Mouse (Mus musculus) embryonic stem cell, embryonic (primary cell): ENCODE results near the gene Senp6.
"Not testable (repeated sequence)": the region's sequence is repeated elsewhere in the genome, so short reads cannot be mapped to it uniquely, and the experiment has no call there.

Source experiments
- CTCF ChIA-PET, 4 experiments: fragments of 300-600 bp in 2 of 4; fragments of 350-600 bp in 2 of 4; sonication (Branson Sonifier 250); formaldehyde crosslinking; loops; one replicate each; lab custom pipeline; 2022; ENCODE audit warnings: inconsistent platforms in 2 of 4; lab: Charles Lee
- POLR2A ChIA-PET, 4 experiments: fragments of 300-600 bp in 2 of 4; fragments of 350-600 bp in 2 of 4; sonication (Branson Sonifier 250); formaldehyde crosslinking; loops; one replicate each; lab custom pipeline; 2022; ENCODE audit warnings: antibody characterized with exemption in 4 of 4, inconsistent platforms in 1 of 4; lab: Charles Lee

Senp6 gene

GRCm38 (mm10) chr9:80066367-80067220 lies at the start of gene Senp6:
Senp6 (plus strand) TSS chr9:80066903.
- ChIA-PET CTCF (interaction anchor here in 1 of 4 experiments (0.7 kb wide), 1 partner anchor 89 kb away, joined by 5 read pairs; no protein-coding TSS in a partner anchor), POLR2A (interaction anchor here in 2 of 4 experiments (0.5 to 2.9 kb wide), 6 partner anchors 11 to 274 kb away, joined by 3 to 31 read pairs (median 6); no protein-coding TSS in a partner anchor)

DNA sequence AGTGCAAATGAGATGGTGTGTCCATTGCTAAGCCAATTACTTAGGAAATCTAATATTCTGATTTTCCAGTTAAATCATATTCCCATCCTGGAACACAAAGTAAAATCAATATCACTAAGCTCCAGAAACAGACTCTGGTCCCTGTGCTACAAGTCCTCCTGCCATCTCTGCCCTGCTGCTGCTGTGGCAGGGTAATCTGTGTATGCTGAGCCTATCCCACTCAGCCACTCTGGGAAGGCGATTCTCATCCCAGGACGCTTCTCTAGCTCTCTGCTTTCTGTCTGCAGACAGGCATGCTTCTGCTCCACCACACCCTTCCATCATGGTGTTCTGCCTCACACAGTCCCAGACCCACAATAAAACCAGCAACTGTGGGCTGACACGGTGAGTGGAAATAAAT lies 46.3 kb upstream of the Senp6 start:
- POLR2A ChIA-PET = no interaction called here

GRCm38 (mm10) chr9:80021648-80022047 lies 45.1 kb upstream of the Senp6 start:
- CTCF ChIA-PET = interaction anchor here in 1 of 4 experiments (1.1 kb wide), 1 partner anchor 19 kb away, joined by 3 read pairs; no protein-coding TSS in a partner anchor

More for the DNA sequence above, 46.3 kb upstream of the Senp6 start:
- CTCF ChIA-PET = interaction anchor here in 2 of 4 experiments (0.6 to 0.7 kb wide), 3 partner anchors 18 to 147 kb away, joined by 3 to 4 read pairs (median 3); no protein-coding TSS in a partner anchor

DNA sequence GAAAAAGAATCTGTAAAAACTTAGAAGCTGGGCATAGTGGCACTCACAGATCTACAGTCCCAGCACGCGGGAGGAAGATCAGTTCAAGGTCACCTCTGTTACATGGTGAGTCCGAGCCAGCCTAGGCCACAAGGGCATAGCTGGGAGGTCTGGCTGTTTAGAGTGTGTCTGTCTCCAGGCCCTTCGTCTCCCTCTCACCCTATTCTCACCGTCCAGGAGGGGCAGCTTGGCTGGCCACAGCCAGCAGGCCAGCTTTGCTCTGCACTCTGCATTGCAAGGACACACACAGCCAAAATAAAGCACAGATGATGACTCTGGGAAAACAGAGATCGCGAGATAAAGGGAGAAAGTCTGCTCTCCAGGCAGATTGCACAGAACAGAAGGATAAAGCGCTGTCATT lies 43.9 kb upstream of the Senp6 start:
- CTCF ChIA-PET = no interaction called here
- POLR2A ChIA-PET = interaction anchor here in 1 of 4 experiments (0.5 kb wide), 1 partner anchor 43 kb away, joined by 3 read pairs; no protein-coding TSS in a partner anchor

More at GRCm38 (mm10) chr9:80021648-80022047, 45.1 kb upstream of the Senp6 start:
- POLR2A ChIA-PET = no interaction called here

- POLR2A ChIA-PET = not testable (repeated sequence)
- CTCF ChIA-PET = interaction anchor here in 1 of 4 experiments (0.7 kb wide), 1 partner anchor 1172 kb away, joined by 10 read pairs; no protein-coding TSS in a partner anchor
These were observed 41.4 kb upstream of the Senp6 start for GRCm38 (mm10) chr9:80025347-80025746.

DNA sequence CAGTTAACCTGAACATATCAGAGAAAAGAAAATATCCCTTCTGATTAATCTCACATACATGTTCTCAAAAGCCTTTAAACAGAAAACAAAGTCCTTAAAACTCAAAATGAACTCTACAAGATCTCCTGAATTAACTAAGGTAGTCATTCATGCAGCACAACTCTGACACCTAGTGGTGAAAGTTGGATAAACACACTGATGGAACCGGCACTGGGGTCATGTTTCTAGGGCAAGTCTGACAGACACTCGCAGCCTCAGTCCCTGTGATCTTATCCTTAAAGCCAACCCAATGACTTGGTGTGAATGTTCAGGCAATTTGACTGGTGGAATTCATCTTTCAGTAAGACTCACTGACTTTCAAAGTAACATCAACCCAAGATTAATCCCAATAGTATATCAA lies 40.7 kb upstream of the Senp6 start:
- ChIA-PET CTCF (interaction anchor here in 1 of 4 experiments (0.7 kb wide), 1 partner anchor 1172 kb away, joined by 10 read pairs; no protein-coding TSS in a partner anchor), POLR2A (no interaction called here)

GRCm38 (mm10) chr9:80026581-80027021 lies 40.1 kb upstream of the Senp6 start:
- ChIA-PET CTCF (no interaction called here), POLR2A (no interaction called here)

- ChIA-PET POLR2A (interaction anchor here in 2 of 4 experiments (0.6 to 1.9 kb wide), 6 partner anchors 30 to 278 kb away, joined by 3 to 6 read pairs (median 4); partner anchors contain the start of genes Cox7a2 (in 1 of the 2) and Senp6 (in 1 of the 2)), CTCF (no interaction called here)
These were observed 29.3 kb upstream of the Senp6 start for GRCm38 (mm10) chr9:80037262-80037996.

DNA sequence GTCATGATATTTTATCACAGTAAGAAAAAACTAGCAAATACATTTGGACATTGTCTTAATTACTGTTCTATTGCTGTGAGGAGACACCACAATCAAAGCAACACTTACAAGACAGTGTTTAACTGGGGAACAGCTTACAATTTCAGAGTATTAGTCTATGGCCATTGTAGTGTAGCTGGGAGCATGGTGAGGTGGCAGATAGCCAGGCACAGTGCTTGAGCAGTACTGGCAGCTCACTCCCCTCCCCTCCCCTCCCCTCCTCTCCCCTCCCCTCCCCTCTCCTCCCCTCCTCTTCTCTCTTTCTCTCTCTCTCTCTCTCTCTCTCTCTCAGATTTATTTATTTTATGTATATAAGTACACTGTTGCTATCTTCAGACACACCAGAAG lies 28.7 kb upstream of the Senp6 start:
- ChIA-PET CTCF (no interaction called here), POLR2A (interaction anchor here in 1 of 4 experiments (0.6 to 1.9 kb wide), 3 partner anchors 40 to 72 kb away, joined by 3 to 5 read pairs (median 4); no protein-coding TSS in a partner anchor)

DNA sequence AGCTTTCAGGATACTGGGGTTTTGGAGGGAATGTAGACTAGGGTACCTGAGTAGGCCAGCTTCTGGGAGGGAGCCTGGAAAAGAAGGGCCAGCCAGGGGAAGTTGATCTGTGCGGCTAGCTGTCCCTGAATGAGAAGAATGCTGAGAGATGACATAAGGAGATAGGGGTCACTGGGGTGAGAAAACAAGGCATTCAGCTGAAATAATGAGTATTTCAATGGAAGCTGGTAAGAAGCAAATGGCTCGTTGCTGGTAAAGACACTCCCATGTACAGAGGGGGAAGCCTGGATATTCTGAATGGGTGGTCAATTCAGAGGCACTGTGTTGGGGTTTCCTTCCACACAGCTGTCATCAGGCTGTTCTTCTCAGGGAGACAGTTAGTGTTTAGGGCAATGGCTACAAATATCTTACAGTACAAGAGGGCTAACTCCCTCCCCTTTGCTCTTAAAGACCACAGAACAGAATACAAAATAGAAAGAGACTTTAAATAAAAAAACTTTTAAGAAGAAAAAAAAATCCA lies 27.3 kb upstream of the Senp6 start:
- POLR2A ChIA-PET = no interaction called here
- CTCF ChIA-PET = no interaction called here

- CTCF ChIA-PET = interaction anchor here in 1 of 4 experiments (0.5 kb wide), 1 partner anchor 16 kb away, joined by 3 read pairs; no protein-coding TSS in a partner anchor
- POLR2A ChIA-PET = interaction anchor here in 1 of 4 experiments (0.7 to 1.1 kb wide), 2 partner anchors 39 to 1579 kb away, joined by 4 to 5 read pairs; no protein-coding TSS in a partner anchor
These were observed 22.4 kb upstream of the Senp6 start for GRCm38 (mm10) chr9:80044301-80044700.

GRCm38 (mm10) chr9:80049271-80049670 lies 17.4 kb upstream of the Senp6 start:
- CTCF ChIA-PET, POLR2A ChIA-PET: not testable (repeated sequence)

DNA sequence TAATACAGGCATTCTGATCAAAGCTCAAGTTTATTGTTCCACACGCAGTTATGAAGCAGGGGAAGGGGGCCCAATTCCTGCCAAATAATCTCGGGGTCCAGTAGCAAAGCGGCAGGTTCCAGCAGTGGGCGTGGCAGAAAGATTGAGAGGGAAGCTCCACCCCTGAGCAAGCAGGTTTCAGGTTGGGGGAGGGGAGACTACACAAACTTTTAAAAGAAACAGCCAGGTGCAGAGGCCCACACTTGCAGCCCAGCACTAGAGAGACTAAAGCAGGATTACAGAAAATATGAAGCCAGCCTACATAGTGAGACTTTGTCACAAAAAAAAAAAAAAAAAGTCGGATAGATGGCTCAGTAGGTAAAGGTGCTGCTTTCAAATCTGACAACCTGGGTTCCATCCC lies 13.8 kb upstream of the Senp6 start:
- POLR2A ChIA-PET = interaction anchor here in 2 of 4 experiments (0.7 kb wide), 2 partner anchors 14 to 856 kb away, joined by 3 to 5 read pairs; partner anchors contain the start of gene Senp6 (in 1 of the 2)
- CTCF ChIA-PET = no interaction called here

DNA sequence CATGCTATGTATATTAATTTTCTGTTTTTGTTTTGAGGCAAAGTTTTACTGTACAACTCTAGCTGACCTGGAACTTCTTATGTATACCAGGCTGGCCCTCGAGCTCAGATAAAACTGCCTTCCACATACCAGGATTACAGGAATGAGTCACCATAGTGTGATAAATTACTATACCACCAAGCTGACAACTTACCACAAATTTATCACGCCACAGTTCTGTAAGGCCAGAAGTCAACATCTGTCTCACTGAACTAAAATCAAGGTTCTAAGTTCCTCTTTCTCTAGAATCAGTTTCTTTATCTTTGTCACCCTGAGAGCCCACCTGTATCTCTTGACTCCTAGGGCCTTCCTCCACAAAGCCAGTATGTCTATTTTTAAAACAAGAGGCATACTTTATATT lies 9.0 kb upstream of the Senp6 start:
- CTCF ChIA-PET = interaction anchor here in 3 of 4 experiments (0.6 to 0.7 kb wide), 3 partner anchors 168 to 1514 kb away, joined by 3 to 5 read pairs (median 3); no protein-coding TSS in a partner anchor

DNA sequence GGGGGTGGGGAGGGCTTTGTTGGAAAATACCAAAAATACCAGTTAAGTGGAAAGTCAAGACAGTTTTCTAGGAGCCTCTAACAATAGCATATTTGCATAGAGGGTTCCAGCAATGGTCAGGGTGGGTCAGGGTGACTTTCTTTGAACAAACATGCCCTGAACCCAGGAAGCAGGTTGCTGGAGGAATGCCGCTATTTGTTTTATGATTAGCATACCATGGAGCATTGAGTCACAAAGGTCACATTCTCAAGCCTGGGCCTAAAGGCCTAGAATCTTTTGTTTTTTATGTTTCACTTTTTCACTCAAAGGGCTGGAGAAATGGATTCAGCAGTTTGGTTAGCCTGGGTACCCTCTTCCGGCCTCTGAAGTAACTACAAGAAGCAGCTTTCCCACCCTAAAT lies 1.2 kb upstream of the Senp6 start:
- CTCF ChIA-PET = interaction anchor here in 1 of 4 experiments (0.7 kb wide), 1 partner anchor 88 kb away, joined by 5 read pairs; no protein-coding TSS in a partner anchor
- POLR2A ChIA-PET = interaction anchor here in 1 of 4 experiments (0.7 to 1.3 kb wide), 3 partner anchors 35 to 201 kb away, joined by 3 to 6 read pairs (median 3); no protein-coding TSS in a partner anchor

More for the DNA sequence above, 9.0 kb upstream of the Senp6 start:
- POLR2A ChIA-PET = interaction anchor here in 2 of 4 experiments (0.5 to 1.1 kb wide), 2 partner anchors 10 to 1699 kb away, joined by 3 read pairs; no protein-coding TSS in a partner anchor

GRCm38 (mm10) chr9:80067221-80068027 lies 721 bp downstream of the Senp6 start:
- ChIA-PET POLR2A (interaction anchor here in 3 of 4 experiments (0.5 to 2.9 kb wide), 11 partner anchors 10 to 308 kb away, joined by 3 to 31 read pairs (median 4); partner anchors contain the start of genes Cox7a2 (in 1 of the 3) and Myo6 (in 1 of the 3)), CTCF (no interaction called here)

- POLR2A ChIA-PET = interaction anchor here in 3 of 4 experiments (0.5 to 2.9 kb wide), 10 partner anchors 10 to 309 kb away, joined by 3 to 31 read pairs (median 4); partner anchors contain the start of genes Cox7a2 (in 1 of the 3) and Myo6 (in 1 of the 3)
These were observed 1.4 kb downstream of the Senp6 start for GRCm38 (mm10) chr9:80068028-80068515.

More at GRCm38 (mm10) chr9:80068028-80068515, 1.4 kb downstream of the Senp6 start:
- CTCF ChIA-PET = no interaction called here
